Mouse (Mus musculus): Measurements from ENCODE around the gene Blzf1. TPM values are rescaled to one million over a fixed set of nuclear protein-coding genes. Genes with fewer than 3 reads are reported as not detected.

Gene Blzf1
- polyA plus RNA-seq, 1 experiment from 2014 or later: 25.4 TPM

DNA sequence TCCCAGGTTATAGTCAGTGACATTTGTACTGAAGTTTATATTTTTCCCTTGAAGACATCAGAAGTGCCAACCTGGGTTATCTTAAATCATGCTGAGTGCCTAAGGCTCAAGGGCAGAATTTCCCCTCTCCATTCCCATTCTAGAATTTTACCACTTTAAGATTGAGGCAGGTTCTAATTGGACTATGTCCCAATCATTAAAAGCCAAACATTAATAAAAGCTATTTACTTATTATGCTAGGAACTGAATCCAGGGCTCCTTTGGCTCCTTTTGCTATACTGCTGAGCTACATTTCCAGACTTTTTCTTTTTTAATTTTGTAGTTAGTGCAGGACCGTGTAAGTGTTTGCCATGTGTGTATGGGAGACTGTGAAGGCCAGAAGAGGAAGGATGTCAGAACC is 55.9 kb downstream of the Blzf1 start:
- H3K27ac ChIP-seq (ENCODE audit: low read depth, low read length): no peak overlapping the region
- ATAC-seq (ENCODE audit: low FRiP score, low TSS enrichment): no peak
- no peaks in the 10 kb centered on the region for H3K9me3 ChIP-seq (ENCODE audit: control insufficient read depth, low read length)
- WGBS: 96% methylated on average over 1 of the region's 1 CpGs
- no peak overlapping the region for H3K4me2 ChIP-seq (replicated peaks; ENCODE audit: low read depth, low read length)
- H3K4me3 ChIP-seq (ENCODE audit: low read length): no peak overlapping the region
- H3K27me3 ChIP-seq (ENCODE audit: control insufficient read depth, insufficient read depth, low read length): no peaks in the 10 kb centered on the region
- no peaks in the 10 kb centered on the region for H3K36me3 ChIP-seq (ENCODE audit: control insufficient read depth, insufficient read depth, low read length)
- H3K9ac ChIP-seq (ENCODE audit: low read depth, low read length): no peak overlapping the region
- peaks cover 7% of the 10 kb centered on the region for H3K4me1 ChIP-seq (ENCODE audit: control insufficient read depth, insufficient read depth, low read length)

DNA sequence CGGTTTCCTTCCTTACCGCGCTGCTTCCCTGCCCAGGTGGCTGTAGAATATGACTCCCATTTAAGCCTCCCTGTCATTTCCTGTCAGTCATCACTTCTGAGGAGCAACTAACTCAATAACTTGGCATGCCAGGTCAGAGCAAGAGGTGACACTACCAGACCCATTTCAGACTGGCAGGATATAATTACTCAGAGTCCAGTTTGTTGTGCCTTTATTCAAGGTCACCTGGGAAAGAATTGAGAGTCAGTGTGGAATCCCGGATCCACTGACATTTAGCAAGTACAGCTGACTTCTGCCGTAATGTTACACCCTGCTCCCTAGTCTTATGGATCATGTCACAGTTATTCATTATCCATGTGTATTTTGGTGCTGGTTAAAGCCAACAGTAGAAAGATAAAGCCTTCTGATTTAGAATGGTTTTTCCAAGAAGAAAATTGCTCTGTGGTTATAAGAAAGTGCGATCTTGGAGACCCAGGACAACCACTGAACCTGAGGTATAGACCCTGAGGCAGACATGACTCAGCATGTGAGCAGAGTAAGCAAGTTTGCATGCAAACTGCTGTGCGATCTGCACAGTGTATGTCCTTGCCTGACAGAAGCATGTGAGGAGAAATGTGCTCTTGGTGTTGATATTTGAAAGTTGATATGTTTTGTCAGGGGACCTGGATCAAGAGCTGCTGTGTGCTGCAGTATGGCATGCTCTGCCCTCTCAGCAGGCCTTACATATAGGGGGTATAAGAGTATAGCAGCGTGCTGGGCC is 56.7 kb downstream of the Blzf1 start:
- H3K9me3 ChIP-seq (ENCODE audit: control insufficient read depth, low read length): no peaks in the 10 kb centered on the region
- peaks cover 7% of the 10 kb centered on the region for H3K4me1 ChIP-seq (ENCODE audit: control insufficient read depth, insufficient read depth, low read length)
- no peak overlapping the region for H3K27ac ChIP-seq (ENCODE audit: low read depth, low read length)
- peak overlapping the region; percentile 57; the same call in 1 of the 2 replicates for H3K4me3 ChIP-seq (ENCODE audit: low read length)
- no peak overlapping the region for H3K9ac ChIP-seq (ENCODE audit: low read depth, low read length)
- no peaks in the 10 kb centered on the region for H3K36me3 ChIP-seq (ENCODE audit: control insufficient read depth, insufficient read depth, low read length)
- WGBS: 53% methylated on average over 8 of the region's 8 CpGs
- no peak for ATAC-seq (ENCODE audit: low FRiP score, low TSS enrichment)
- no peaks in the 10 kb centered on the region for H3K27me3 ChIP-seq (ENCODE audit: control insufficient read depth, insufficient read depth, low read length)
- peak overlapping the region; percentile 76 for H3K4me2 ChIP-seq (replicated peaks; ENCODE audit: low read depth, low read length)

DNA sequence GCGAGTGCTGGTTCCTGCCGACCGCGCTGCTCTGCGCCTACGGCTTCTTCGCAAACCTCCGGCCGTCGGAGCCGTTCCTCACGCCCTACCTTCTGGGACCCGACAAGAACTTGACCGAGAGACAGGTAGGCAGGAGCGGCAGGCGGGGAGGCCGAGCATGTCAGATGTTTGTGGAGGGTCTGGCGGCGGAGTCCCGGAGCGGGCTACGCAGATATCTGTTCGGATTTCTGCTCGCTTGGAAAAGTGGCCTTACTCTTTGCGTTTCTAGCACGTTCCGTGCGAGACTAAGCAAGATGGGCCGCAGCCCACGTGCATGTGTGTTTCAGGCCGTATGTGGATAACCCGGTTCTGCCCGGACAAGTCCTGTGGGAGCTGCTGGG is 58.0 kb downstream of the Blzf1 start:
- no peak for ATAC-seq (ENCODE audit: low FRiP score, low TSS enrichment)
- H3K4me2 ChIP-seq (replicated peaks; ENCODE audit: low read depth, low read length): peak overlapping the region; percentile 76
- peaks cover 7% of the 10 kb centered on the region for H3K4me1 ChIP-seq (ENCODE audit: control insufficient read depth, insufficient read depth, low read length)
- 1% methylated on average over 33 of the region's 33 CpGs for WGBS
- no peaks in the 10 kb centered on the region for H3K36me3 ChIP-seq (ENCODE audit: control insufficient read depth, insufficient read depth, low read length)
- no peak overlapping the region; the same call in 1 of the 2 replicates for H3K27ac ChIP-seq (ENCODE audit: low read depth, low read length)
- no peaks in the 10 kb centered on the region for H3K27me3 ChIP-seq (ENCODE audit: control insufficient read depth, insufficient read depth, low read length)
- no peaks in the 10 kb centered on the region for H3K9me3 ChIP-seq (ENCODE audit: control insufficient read depth, low read length)
- H3K9ac ChIP-seq (ENCODE audit: low read depth, low read length): peak overlapping the region; percentile 69
- H3K4me3 ChIP-seq (ENCODE audit: low read length): peak overlapping the region; percentile 57

GRCm38 (mm10) chr1:164248465-164249331 is 58.6 kb downstream of the Blzf1 start, which contains the start of gene Slc19a2:
Gene Slc19a2, plus strand, starts transcription at chr1:164249046.
- Histone ChIP-seq H3K4me1 (ENCODE audit: control insufficient read depth, insufficient read depth, low read length) (peaks cover 7% of the 10 kb centered on the region), H3K4me3 (ENCODE audit: low read length) (peak within 1 kb of the TSS; percentile 57), H3K9me3 (ENCODE audit: control insufficient read depth, low read length) (no peaks in the 10 kb centered on the region), H3K27ac (ENCODE audit: low read depth, low read length) (peak within 1 kb of the TSS; percentile 52), H3K27me3 (ENCODE audit: control insufficient read depth, insufficient read depth, low read length) (no peaks in the 10 kb centered on the region), H3K36me3 (ENCODE audit: control insufficient read depth, insufficient read depth, low read length) (no peaks in the 10 kb centered on the region), H3K9ac (ENCODE audit: low read depth, low read length) (peak within 1 kb of the TSS; percentile 69), H3K4me2 (replicated peaks; ENCODE audit: low read depth, low read length) (peak within 1 kb of the TSS; percentile 76)
- WGBS: under 1% methylated on average over 54 of the region's 79 CpGs
- ATAC-seq (ENCODE audit: low FRiP score, low TSS enrichment): peak; percentile 97

- Histone ChIP-seq H3K9ac (ENCODE audit: low read depth, low read length) (peak overlapping the region; percentile 53), H3K4me3 (ENCODE audit: low read length) (peak overlapping the region; percentile 57), H3K9me3 (ENCODE audit: control insufficient read depth, low read length) (no peaks in the 10 kb centered on the region), H3K4me2 (replicated peaks; ENCODE audit: low read depth, low read length) (peak overlapping the region; percentile 45), H3K4me1 (ENCODE audit: control insufficient read depth, insufficient read depth, low read length) (peaks cover 7% of the 10 kb centered on the region), H3K36me3 (ENCODE audit: control insufficient read depth, insufficient read depth, low read length) (no peaks in the 10 kb centered on the region), H3K27me3 (ENCODE audit: control insufficient read depth, insufficient read depth, low read length) (no peaks in the 10 kb centered on the region), H3K27ac (ENCODE audit: low read depth, low read length) (peak overlapping the region; percentile 52; the same call in 1 of the 2 replicates)
- no peak for ATAC-seq (ENCODE audit: low FRiP score, low TSS enrichment)
- 11% methylated on average over 10 of the region's 10 CpGs for WGBS
Measured at GRCm38 (mm10) chr1:164247971-164248370, 59.3 kb downstream of the Blzf1 start.

DNA sequence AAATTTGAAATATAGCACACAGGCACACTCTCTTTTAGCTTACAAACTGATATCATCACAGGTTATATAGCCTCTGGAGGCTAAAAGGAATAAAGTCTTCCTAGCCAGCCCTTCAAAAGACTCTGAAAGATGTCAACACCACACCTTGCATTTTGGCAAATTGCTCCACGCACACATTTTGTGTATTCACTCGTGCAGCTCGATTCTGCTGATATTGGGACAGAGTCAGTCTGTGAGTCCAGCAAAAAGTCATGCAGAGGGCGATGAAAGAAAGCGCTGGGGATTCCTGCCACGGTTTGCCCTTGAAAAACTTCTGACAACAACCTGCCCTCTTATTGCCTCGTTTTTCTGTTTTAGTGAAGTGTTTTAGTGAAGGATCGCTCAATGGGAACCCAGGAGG is 59.8 kb downstream of the Blzf1 start:
- H3K9me3 ChIP-seq (ENCODE audit: control insufficient read depth, low read length): no peaks in the 10 kb centered on the region
- no peaks in the 10 kb centered on the region for H3K27me3 ChIP-seq (ENCODE audit: control insufficient read depth, insufficient read depth, low read length)
- no peak overlapping the region; the same call in 1 of the 2 replicates for H3K27ac ChIP-seq (ENCODE audit: low read depth, low read length)
- 42% methylated on average over 8 of the region's 8 CpGs for WGBS
- H3K36me3 ChIP-seq (ENCODE audit: control insufficient read depth, insufficient read depth, low read length): no peaks in the 10 kb centered on the region
- H3K4me1 ChIP-seq (ENCODE audit: control insufficient read depth, insufficient read depth, low read length): peaks cover 7% of the 10 kb centered on the region
- H3K4me3 ChIP-seq (ENCODE audit: low read length): no peak overlapping the region
- no peak for ATAC-seq (ENCODE audit: low FRiP score, low TSS enrichment)
- H3K9ac ChIP-seq (ENCODE audit: low read depth, low read length): peak overlapping the region; percentile 53; the same call in 1 of the 2 replicates
- peak overlapping the region; percentile 45; the same call in 1 of the 2 replicates for H3K4me2 ChIP-seq (replicated peaks; ENCODE audit: low read depth, low read length)

- Histone ChIP-seq H3K36me3 (ENCODE audit: control insufficient read depth, insufficient read depth, low read length) (no peaks in the 10 kb centered on the region), H3K27me3 (ENCODE audit: control insufficient read depth, insufficient read depth, low read length) (no peaks in the 10 kb centered on the region), H3K9me3 (ENCODE audit: control insufficient read depth, low read length) (no peaks in the 10 kb centered on the region), H3K27ac (ENCODE audit: low read depth, low read length) (no peak overlapping the region), H3K4me3 (ENCODE audit: low read length) (no peak overlapping the region), H3K4me1 (ENCODE audit: control insufficient read depth, insufficient read depth, low read length) (no peaks in the 10 kb centered on the region), H3K9ac (ENCODE audit: low read depth, low read length) (no peak overlapping the region), H3K4me2 (replicated peaks; ENCODE audit: low read depth, low read length) (no peak overlapping the region)
- WGBS: 70% methylated on average over 8 of the region's 8 CpGs
- no peak for ATAC-seq (ENCODE audit: low FRiP score, low TSS enrichment)
Measured at GRCm38 (mm10) chr1:164242809-164243208, 64.5 kb downstream of the Blzf1 start.

DNA sequence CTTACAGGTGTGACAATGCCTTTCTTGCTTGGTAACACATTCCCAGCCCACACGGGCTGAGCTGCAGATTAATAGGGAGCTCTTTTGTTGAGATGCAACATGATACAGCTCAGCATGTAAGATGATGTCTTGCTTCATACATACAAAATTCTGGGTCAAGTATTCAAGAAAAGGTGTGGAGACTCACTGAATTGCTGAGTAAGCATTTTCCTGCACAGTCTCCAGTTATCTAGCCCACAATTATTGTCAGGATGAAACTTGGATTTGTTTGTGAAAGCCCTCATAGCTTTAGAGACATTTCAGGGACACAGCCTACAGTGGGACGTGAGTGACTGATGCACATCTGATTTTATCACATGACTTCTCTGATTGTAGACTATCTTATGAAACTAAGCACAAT is 65.8 kb downstream of the Blzf1 start:
- Histone ChIP-seq H3K9me3 (ENCODE audit: control insufficient read depth, low read length) (no peaks in the 10 kb centered on the region), H3K4me3 (ENCODE audit: low read length) (no peak overlapping the region), H3K9ac (ENCODE audit: low read depth, low read length) (no peak overlapping the region), H3K4me1 (ENCODE audit: control insufficient read depth, insufficient read depth, low read length) (no peaks in the 10 kb centered on the region), H3K27ac (ENCODE audit: low read depth, low read length) (no peak overlapping the region), H3K36me3 (ENCODE audit: control insufficient read depth, insufficient read depth, low read length) (no peaks in the 10 kb centered on the region), H3K27me3 (ENCODE audit: control insufficient read depth, insufficient read depth, low read length) (no peaks in the 10 kb centered on the region), H3K4me2 (replicated peaks; ENCODE audit: low read depth, low read length) (no peak overlapping the region)
- no peak for ATAC-seq (ENCODE audit: low FRiP score, low TSS enrichment)
- WGBS: 76% methylated on average over 2 of the region's 2 CpGs

All from kidney, embryonic 14.5 days (tissue).